Mouse (Mus musculus): ENCODE results near the gene Gm43518. TPM values are rescaled to one million over a fixed set of nuclear protein-coding genes. Genes with fewer than 3 reads are reported as not detected.

The Gm43518 gene
- total RNA-seq (2021) = 1 to 10 TPM in 1 of 2 experiments, under 1 TPM in 1; 0.91 to 1.7 TPM

DNA sequence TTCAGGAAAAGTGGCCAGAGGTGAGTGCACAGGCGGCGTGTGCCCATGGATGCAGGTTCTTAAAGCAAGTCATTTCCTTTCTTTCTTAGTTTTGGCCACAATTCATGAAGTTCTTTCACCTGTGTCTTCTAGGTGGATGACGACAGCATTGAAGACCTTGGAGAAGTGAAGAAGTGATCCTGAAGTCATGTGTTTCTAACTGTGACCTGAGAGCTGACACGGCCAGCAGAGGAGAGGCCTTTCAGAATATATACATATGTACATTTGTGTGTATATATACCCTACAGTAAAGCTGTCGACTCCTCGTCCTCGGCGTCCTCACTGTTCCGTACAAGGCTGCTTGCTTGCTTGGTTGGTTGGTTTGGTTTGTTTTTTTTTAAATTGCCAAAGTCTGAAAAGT, at the start of gene Gm43518:
Gene Gm43518, plus strand, starts transcription at position 301 of the 400 bp plus-strand sequence.
- no peak for DNase-seq

DNA sequence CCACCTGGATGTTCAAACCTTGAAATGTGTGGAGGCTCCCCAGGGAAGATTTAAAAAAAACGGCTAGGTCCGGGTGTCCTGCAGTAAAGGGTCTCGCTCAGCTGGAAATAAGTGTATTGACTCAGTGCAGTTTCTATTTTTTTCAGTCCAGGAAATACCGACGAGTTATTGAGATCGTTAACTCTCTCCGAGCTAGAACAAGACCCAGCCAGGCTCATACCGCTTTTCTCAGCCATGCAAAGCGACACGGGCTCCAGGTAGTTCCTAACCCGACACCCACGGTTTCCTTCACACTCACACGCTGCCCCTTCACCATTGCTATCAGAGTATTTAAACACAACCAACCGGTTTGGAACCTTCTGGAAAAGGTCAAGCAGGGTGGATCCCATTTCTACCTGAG, 49.2 kb upstream of the Gm43518 start:
- no peak for DNase-seq

DNA sequence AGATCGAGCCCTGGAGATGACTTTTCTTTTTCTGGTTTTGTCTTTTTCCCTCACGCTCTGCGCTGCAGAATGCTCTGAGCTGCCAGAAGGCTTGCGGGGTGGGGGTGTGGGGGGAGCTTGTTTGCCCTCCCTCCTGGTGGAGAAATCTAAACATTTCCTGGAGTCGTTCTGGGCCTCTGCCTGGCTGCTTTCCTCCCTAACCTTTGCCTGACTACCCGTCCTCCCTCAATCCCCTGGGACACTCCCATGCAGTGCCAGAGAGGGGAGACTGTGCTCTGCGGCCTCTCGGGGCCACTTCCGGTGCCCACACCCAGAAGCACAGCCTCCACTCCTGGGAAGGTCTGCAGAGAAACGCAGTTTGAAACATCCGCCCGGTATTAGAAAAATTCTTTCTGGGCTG, 47.3 kb upstream of the Gm43518 start, which contains the start of gene Hcar1:
Gene Hcar1, minus strand, starts transcription at position 93 of the 400 bp plus-strand sequence.
- DNase-seq = no peak

DNA sequence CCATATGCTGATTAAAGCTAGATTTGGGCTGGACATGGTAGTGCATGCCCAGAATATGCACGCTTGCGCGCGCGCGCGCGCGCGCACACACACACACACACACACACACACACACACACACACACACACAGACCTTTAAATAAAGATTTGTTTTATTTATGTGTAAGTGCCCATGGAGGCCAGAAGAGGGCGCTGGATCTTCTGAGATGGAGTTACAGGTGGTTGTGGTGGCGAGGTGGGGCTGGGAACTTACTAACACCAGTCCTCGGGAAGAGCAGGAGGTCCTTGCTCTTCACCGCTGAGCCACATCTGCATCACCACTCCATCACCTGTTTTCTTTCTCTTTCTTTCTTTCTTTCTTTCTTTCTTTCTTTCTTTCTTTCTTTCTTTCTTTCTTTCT, 46.4 kb upstream of the Gm43518 start:
- no peak for DNase-seq

DNA sequence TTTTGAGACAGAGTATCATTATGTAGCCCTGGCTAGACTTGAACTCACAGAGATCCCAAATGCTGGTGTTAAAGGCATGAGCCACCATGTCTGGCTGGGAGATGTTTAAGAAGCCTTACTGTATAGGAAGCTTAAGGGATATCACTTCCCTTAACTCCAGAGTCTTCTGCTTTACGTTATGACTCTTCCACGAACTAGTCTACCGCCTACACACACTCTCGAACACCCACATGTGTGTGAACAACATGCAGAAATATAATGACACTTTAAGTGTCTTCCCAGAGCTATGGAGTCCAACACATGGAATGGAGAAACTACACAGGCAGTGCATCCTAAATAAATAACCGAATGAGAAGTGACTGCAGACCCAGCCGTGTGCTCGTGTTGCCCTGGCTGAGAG, 43.3 kb upstream of the Gm43518 start:
- DNase-seq = no peak

DNA sequence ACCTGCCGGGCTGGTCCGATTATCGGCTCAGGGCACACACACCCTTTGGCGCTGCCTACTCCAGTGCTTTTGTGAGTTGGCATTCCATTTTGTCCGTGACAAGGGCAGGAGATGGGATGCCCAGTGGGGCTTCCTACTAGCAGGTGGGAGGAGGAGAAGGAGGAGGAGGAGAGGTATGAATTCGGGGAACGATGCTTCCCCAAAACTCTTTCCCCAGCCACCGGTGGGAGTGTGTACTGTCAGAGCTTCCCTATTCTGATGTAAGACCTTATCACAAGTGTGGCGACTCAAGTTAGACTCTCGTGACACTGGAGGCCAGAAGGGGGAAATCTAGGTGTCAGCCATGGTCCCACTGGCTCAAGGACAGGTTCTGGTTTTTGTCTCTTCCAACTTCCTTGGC, 42.9 kb upstream of the Gm43518 start:
- DNase-seq = no peak

DNA sequence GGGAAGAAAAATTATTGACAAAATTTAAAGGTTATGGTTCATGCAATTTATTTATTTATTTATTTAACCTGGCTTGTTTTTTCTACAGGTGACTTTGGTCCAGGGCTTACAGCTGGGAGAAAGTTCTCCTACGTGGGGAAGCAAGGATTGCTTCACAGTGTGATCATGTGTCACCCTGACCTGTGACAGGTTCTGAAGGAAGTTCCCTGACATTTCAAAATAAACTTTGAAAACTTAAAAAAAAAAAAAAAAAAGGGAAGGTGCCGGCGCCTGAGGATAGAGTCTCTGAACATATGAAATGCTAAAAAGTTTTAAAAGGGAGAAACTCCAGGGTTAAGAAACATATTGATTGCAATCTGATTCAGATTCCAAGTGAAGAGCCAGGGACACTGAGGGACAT, 40.9 kb upstream of the Gm43518 start:
- no peak for DNase-seq

DNA sequence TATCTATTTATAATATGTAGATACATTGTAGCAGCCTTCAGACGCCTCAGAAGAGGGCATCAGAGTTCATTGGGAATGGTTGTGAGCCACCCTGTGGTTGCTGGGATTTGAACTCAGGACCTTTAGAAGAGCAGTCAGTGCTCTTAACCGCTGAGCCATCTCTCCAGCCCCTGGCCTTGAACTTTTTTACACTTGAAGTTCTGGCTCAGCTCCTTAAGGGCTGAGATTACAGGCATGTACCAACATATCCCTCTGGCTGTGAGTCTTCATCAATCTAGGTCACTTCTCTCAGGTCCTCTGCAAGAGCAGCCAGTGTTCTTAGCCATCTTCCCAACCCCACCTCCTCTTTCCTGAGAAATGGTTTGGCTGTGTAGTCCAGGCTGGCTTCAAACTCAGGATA, 36.9 kb upstream of the Gm43518 start:
- no peak for DNase-seq

DNA sequence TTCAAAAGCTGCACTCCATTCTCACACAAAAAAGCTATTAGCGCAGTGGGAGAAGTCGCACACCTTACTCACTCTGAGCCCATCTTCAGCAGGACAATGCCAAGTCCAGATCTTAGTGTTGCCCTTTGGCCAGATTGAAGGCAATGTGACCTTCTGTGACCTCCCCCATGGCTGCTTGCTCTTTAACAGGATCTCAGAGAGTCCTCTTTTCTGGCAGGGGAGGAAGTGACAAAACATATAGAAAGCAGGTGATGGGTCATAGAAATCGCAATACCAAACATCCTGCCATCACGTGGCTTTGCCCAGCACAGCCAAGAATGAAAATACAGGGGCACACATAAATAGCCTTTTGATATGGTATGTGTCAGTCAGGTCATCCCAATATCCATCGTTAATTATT, 36.2 kb upstream of the Gm43518 start:
- no peak for DNase-seq

DNA sequence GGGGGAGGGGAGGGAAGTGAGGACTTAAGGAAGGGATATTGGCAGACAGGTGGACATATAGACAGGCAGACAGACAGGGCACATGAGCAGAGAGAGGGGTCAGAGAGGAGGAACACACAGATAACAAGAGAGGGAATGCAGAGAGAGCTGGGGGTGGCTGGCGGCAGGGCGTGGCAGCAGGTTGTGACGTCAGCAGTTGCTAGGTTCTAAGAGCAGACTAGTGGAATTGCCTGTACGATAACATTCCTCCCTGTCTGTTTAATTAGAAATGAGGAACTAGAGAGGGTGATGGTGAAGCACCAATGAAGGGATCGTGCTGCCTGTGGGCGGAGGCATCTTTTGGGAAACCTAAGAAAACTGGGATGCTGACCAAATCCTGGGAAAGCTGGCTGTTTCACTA, 35.5 kb upstream of the Gm43518 start:
- peak in 1 of 2 experiments; percentile 24 for DNase-seq

DNA sequence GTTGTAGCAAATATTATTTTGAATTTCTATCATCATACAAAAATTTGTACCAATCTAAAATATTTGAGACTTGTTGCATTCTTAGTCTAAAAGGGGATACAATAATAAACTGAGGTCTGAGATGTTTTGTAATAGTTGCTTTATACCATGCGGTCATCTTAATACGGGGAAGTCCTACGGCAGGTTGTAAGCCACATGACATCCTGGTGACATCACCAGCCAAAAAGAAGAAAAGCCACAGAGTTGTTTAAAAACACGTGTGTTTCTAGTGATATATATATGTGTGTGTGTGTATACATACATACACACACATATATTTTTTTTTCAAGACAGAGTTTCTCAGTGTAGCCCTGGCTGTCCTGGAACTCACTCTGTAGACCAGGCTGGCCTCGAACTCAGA, 33.7 kb upstream of the Gm43518 start:
- no peak for DNase-seq

DNA sequence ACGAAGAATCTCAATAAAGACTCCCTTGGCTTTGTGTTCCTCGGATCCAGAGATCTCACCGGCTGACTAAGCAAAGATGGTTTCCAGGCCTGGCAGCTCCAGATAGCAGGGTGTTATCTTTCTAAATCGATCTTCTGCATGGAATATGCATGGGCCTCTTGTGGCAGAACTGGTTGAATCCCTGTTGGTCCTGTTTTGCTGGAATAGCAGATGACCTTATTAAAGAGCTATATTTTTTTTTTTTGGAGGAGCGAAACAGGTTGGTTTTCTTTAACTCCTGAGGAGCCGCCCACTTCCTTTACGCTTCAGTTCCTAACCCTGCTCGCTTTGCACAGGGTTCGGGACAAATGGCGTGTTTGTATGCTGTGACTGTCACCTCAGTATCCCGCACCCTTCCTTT, 30.8 kb upstream of the Gm43518 start:
- no peak for DNase-seq

DNA sequence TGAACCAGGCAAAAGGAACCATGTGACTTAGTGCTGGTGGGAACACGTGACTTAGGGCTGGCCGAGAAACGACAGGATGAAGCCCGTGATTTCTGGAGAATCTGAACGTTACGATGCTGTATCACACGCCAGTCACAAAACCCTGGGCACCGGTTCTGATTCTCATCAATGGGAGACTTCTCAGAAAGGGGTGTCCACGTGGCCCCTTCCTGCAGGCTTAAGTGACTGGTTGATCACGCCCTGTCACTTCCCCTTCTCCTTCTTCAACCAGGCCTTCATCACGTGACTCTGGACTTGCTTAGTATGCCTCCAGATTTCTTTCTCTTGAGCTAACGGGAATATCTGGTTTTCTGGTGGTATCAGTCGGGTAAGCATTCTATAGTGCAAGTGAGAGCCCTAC, 29.9 kb upstream of the Gm43518 start:
- no peak for DNase-seq

DNA sequence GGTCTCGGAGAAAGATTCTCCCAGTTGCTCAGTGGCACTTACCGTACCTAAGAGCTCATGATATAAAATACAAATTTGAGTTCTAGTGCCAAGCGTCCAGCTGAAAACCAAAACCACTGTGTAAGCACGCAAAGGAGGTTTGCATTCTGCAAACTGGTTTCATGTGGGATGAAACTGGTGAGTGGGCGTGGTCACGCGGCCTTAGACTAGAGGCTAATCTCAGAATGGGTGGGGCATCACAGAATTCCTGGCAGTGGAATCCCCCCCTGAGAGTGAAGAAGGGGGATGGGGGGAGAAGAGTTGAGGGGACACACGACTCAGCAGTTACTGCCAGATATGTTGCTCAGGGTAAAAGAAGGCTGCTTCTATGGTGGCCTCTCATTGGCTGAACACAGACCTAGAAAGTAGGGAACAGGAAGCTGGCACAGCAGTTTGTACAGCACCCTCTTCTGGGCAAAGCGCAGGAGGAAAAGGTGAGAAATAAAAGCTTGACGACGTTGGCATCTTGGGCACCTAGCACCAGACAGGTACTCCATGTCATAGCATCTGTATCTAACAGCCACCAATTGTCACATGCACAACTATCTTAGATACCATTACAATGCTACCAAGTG, 23.1 kb upstream of the Gm43518 start:
- DNase-seq = no peak

DNA sequence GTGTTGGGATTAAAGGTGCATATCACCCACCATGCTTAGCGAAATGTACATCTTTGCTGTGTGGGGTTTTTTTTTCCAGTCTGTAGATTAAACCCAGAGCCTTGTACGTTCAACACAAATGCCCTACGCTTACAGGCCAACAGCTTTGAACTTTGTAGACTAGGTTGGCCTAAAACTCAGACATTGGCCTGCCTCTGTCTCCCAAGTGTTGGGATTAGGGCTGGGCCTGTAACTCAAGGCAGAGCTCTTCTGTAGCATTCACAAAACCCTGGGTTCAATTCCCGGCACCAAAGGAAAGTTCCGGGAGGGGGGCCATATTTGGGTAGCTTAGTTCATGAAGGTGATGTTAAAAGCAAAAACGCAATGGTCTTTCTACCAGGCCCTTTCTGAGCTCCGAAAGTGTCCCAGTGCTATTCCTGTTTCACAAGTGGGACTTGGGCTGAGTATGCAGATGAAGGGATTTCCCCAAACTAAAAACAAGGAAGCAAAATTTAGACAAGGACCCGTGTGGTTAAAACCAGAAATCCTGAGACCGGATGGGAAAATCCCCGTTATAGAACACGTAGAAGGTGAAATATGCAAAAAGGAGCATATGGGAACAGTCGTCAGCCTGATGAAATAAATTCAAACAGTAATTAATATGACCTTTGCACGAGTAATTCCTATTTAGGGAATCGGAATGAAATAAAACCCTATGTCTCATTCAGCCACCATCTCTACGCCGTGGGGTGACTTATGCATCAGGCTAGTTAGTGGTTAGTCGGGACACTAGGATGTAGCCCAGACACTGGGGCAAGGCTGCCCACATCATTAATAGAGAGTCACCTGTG, 20.9 kb upstream of the Gm43518 start:
- no peak for DNase-seq

DNA sequence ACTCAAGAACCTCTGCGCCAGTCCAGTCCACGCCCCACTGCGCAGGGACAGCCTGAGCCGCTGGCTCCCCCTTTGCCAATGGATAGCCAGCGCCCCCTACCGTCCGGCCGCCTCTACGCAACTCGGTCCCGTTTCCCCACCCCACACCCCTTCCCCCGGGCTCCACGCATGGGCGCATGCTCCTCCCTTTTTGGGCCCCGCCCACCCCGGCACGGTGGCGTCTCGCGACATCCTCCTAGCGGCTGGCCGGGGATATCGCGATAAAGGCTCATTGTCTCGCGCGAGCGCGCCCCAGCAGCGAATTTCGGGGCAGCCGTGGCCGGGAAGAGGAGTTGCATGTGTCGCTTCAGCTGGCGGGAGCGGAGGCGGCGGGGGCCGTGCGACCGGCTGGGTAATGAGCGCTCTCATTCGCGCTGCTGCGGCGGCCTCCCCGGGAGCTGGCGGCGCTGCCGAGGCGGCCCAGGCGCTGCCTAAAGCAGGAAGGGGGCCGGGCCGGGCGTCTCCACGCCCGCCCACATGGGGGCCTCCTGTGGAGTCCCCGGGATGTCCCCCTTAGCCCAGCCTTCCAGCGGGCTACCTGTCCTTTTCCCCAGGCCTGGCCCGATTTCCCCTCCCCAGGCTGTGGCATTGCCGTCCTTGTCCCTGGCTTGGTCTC, 20.1 kb upstream of the Gm43518 start, which contains the start of gene Denr:
Gene Denr, plus strand, starts transcription at position 200 of the 655 bp plus-strand sequence.
- DNase-seq = peak; percentile 98 to 99

DNA sequence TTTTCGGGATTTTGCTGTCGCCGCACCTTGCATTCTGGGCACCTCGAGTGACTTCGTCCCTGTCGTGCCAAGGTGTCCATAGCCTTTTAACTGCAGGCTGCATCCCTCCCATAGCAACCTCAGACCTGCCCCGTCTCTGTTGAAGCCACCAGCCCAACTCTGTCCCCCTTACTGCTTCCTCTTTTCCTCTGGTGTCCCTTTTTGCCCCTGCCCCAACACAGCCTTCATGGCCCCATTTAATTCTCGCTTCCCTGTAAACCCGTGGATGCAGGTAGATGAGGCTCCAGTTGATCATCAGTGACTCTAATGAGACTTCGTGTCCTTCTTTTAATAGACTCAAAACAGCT, 19.6 kb upstream of the Gm43518 start:
- DNase-seq = no peak

DNA sequence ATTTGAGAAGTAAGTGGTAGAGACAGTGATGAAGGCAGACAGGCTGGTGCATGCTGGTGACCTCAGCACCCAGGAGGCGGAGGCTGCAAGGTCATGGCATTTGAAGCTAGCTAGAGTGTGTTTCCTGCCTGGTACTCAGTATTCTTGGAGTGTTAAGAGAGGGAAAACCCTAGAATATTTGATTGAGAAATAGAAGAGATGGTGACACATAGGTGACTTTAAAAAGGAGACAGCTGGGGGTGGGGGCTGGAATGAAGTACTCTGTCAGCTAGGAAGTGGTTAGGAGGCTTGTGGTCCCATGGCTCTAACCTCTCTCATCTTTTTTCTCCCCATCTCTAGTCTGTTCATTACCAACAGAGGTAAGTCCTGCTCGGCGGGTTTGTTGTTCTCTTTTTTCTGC, 12.4 kb upstream of the Gm43518 start:
- DNase-seq = no peak

DNA sequence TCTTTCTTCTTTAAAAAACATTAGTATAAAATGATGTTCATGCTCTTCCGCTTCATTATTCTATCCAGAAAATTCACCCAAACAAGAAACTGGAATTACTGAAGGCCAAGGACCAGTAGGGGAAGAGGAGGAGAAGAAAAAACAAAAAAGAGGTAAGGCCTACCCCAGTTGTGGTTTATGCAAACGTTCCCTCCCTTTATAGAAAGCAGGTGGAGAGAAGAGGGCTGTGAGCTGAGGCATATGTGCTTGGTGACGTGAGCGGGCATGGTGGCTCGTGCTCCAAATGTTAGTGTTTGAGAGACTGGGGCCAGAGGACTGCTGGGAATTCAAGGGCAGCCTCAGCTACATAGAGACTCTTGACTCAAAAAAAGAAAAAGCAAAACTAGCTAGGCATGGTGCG, 5.1 kb upstream of the Gm43518 start:
- no peak for DNase-seq

DNA sequence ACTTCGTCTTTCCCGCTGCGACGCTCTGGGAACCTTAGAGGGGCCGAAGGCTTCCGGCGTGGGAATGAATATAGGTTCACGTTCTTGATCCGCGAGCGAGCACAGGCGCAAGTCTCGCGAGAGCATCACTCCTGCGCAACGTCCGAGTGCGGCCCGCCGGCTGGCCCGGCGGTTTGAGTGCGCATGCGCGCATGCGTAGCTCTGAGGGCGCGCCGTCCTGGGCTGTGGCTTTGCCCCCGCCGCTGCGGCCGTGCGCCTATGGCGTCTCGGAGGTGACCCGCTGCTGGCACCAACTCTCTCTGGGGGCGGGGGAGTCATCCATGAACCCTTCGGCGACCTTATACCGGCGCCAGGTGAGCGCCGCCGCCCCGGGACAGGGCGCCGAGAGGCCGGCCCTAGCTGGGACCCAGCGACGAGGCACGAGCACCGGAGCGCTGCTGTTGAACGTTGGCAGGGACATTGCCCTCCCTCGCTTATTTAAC, 3.3 kb downstream of the Gm43518 start, which contains the start of gene Ccdc62:
Gene Ccdc62, plus strand, starts transcription at position 172 of the 482 bp plus-strand sequence.
- peak; percentile 88 to 89 for DNase-seq

DNA sequence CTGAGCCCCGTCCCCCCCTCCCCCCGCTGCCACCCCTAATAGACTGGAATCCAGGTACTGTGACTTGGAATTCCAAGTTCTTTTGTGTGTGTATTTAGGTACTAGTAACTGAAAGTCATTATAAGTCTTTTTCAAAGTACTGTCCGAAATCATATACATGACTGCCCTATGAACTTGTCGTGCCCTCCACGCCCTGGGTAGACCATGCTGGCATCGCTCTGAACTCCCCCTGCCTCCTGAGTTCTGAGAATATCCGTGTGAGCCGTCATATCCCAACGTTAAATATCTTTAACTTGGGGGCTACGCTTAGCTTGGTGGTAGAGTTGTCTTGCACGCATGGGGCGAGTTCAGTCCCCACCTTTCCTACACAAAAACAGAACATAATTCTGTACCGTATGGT, 3.9 kb downstream of the Gm43518 start:
- no peak for DNase-seq

DNA sequence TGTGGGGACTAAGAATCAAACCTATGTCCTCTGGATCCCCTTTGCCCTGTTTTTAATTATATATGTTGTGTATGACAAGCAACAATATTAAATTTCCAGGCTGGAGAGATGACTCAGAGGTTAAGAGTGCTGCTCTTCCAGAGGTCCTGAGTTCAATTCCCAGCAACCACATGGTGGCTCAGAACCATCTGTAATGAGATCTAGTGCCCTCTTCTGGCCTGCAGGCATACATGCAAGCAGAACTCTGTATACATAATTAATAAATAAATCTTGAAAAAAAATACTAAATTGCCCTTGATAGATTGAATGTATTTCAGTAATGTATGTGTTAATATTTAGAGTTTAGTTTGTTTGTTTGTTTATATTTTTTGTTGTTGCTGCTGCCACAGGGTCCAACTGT, 5.7 kb downstream of the Gm43518 start:
- DNase-seq = no peak

DNA sequence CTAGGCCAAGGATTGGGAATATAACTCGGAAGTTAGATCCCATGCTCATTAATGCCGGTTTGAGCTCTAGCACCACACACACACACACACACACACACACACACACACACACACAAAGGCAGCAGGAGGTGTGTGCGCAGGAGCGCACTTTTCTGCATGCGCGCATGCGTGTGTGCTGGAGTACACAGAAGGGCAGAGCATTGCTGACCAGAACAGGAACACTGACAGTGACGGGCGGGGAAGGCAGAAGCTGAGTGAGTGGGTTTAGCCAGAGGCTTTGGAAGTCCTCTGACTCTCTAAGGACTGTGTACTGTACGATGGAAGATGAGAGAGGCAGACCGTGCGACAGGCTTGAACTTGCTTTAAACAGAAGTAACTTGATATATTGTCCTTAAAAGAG, 6.3 kb downstream of the Gm43518 start:
- no peak for DNase-seq
